Mouse (Mus musculus) right cerebral cortex, postnatal 25 days (tissue): ENCODE data around the gene Rph3a.
"Not testable (repeated sequence)": the region's sequence is repeated elsewhere in the genome, so short reads cannot be mapped to it uniquely, and the experiment has no call there.

Source experiments
- DNase-seq: peaks from one replicate; pipeline ENCODE4 v3.0.0; 2022

The Rph3a gene

GRCm38 (mm10) chr5:120971326-120971725 is 38.6 kb downstream of the Rph3a start:
- DNase-seq = no peak

- DNase-seq = no peak
These were observed 40.2 kb downstream of the Rph3a start for GRCm38 (mm10) chr5:120969703-120970102.

- DNase-seq = no peak
These were observed 41.1 kb downstream of the Rph3a start for GRCm38 (mm10) chr5:120968799-120969198.

GRCm38 (mm10) chr5:120968134-120968532 is 41.8 kb downstream of the Rph3a start:
- no peak for DNase-seq

GRCm38 (mm10) chr5:120967355-120968133 is 42.3 kb downstream of the Rph3a start:
- DNase-seq = no peak

- no peak for DNase-seq
These were observed 43.0 kb downstream of the Rph3a start for GRCm38 (mm10) chr5:120966894-120967293.

GRCm38 (mm10) chr5:120966156-120966555 is 43.7 kb downstream of the Rph3a start:
- DNase-seq = no peak

GRCm38 (mm10) chr5:120961004-120961403 is 48.9 kb downstream of the Rph3a start:
- no peak for DNase-seq

- peak; percentile 32 for DNase-seq
These were observed 55.9 kb downstream of the Rph3a start for GRCm38 (mm10) chr5:120953974-120954373.

- DNase-seq = no peak
These were observed 57.6 kb downstream of the Rph3a start for GRCm38 (mm10) chr5:120952242-120952770.

GRCm38 (mm10) chr5:120942076-120942475 is 67.8 kb downstream of the Rph3a start:
- no peak for DNase-seq

- DNase-seq = no peak
These were observed 71.3 kb downstream of the Rph3a start for GRCm38 (mm10) chr5:120938586-120938985.

GRCm38 (mm10) chr5:120937841-120938240 is 72.1 kb downstream of the Rph3a start:
- DNase-seq = no peak

- no peak for DNase-seq
These were observed 75.9 kb downstream of the Rph3a start for GRCm38 (mm10) chr5:120933966-120934365.

GRCm38 (mm10) chr5:120927036-120927435 is 82.9 kb downstream of the Rph3a start:
- no peak for DNase-seq

- DNase-seq = not testable (repeated sequence)
These were observed 83.6 kb downstream of the Rph3a start for GRCm38 (mm10) chr5:120926311-120926710.

- not testable (repeated sequence) for DNase-seq
These were observed 85.4 kb downstream of the Rph3a start for GRCm38 (mm10) chr5:120924520-120924919.

GRCm38 (mm10) chr5:120923969-120924368 is 85.9 kb downstream of the Rph3a start:
- no peak for DNase-seq

- DNase-seq = no peak
These were observed 89.6 kb downstream of the Rph3a start for GRCm38 (mm10) chr5:120920296-120920695.

GRCm38 (mm10) chr5:120919156-120919935 is 90.5 kb downstream of the Rph3a start:
- DNase-seq = not testable (repeated sequence)

GRCm38 (mm10) chr5:120914204-120914603 is 95.7 kb downstream of the Rph3a start, which contains the start of gene Oas1d:
Gene Oas1d, plus strand, starts transcription at chr5:120914536.
- not testable (repeated sequence) for DNase-seq

- no peak for DNase-seq
These were observed 101.5 kb downstream of the Rph3a start for GRCm38 (mm10) chr5:120908196-120908920.
